Mouse (Mus musculus): ENCODE measurements around the gene Fgfr2.
"Not testable (repeated sequence)": the region's sequence is repeated elsewhere in the genome, so short reads cannot be mapped to it uniquely, and the experiment has no call there.

Fgfr2 gene

GRCm38 (mm10) chr7:130630956-130631355, 2492.2 kb downstream of the Fgfr2 start:
- no peak for DNase-seq (ENCODE audit: low read depth, low spot score)

GRCm38 (mm10) chr7:130629999-130630398, 2493.2 kb downstream of the Fgfr2 start:
- DNase-seq (ENCODE audit: low read depth, low spot score) = no peak

GRCm38 (mm10) chr7:130628601-130629000, 2494.5 kb downstream of the Fgfr2 start:
- no peak for DNase-seq (ENCODE audit: low read depth, low spot score)

GRCm38 (mm10) chr7:130625361-130625760, 2497.8 kb downstream of the Fgfr2 start:
- no peak for DNase-seq (ENCODE audit: low read depth, low spot score)

- DNase-seq (ENCODE audit: low read depth, low spot score) = no peak
Observed at GRCm38 (mm10) chr7:130624299-130624698, 2498.9 kb downstream of the Fgfr2 start.

GRCm38 (mm10) chr7:130622359-130622758, 2500.8 kb downstream of the Fgfr2 start:
- DNase-seq (ENCODE audit: low read depth, low spot score) = no peak

- no peak for DNase-seq (ENCODE audit: low read depth, low spot score)
Observed at GRCm38 (mm10) chr7:130621953-130622352, 2501.2 kb downstream of the Fgfr2 start.

GRCm38 (mm10) chr7:130621068-130621467, 2502.1 kb downstream of the Fgfr2 start:
- no peak for DNase-seq (ENCODE audit: low read depth, low spot score)

- DNase-seq (ENCODE audit: low read depth, low spot score) = no peak
Observed at GRCm38 (mm10) chr7:130617591-130617990, 2505.6 kb downstream of the Fgfr2 start.

- DNase-seq (ENCODE audit: low read depth, low spot score) = no peak
Observed at GRCm38 (mm10) chr7:130613973-130614372, 2509.2 kb downstream of the Fgfr2 start.

GRCm38 (mm10) chr7:130606958-130607357, 2516.2 kb downstream of the Fgfr2 start:
- no peak for DNase-seq (ENCODE audit: low read depth, low spot score)

- peak; percentile 91 for DNase-seq (ENCODE audit: low read depth, low spot score)
Observed at GRCm38 (mm10) chr7:130605111-130605510, 2518.0 kb downstream of the Fgfr2 start.

GRCm38 (mm10) chr7:130604390-130604789, 2518.8 kb downstream of the Fgfr2 start:
- DNase-seq (ENCODE audit: low read depth, low spot score) = no peak

GRCm38 (mm10) chr7:130603556-130603955, 2519.6 kb downstream of the Fgfr2 start:
- no peak for DNase-seq (ENCODE audit: low read depth, low spot score)

GRCm38 (mm10) chr7:130602804-130603203, 2520.3 kb downstream of the Fgfr2 start:
- no peak for DNase-seq (ENCODE audit: low read depth, low spot score)

GRCm38 (mm10) chr7:130600546-130600945, 2522.6 kb downstream of the Fgfr2 start:
- DNase-seq (ENCODE audit: low read depth, low spot score) = peak; percentile 96

- peak; percentile 55 for DNase-seq (ENCODE audit: low read depth, low spot score)
Observed at GRCm38 (mm10) chr7:130600074-130600473, 2523.1 kb downstream of the Fgfr2 start.

- DNase-seq (ENCODE audit: low read depth, low spot score) = no peak
Observed at GRCm38 (mm10) chr7:130597546-130597945, 2525.6 kb downstream of the Fgfr2 start.

GRCm38 (mm10) chr7:130596079-130596855, 2526.9 kb downstream of the Fgfr2 start:
- DNase-seq (ENCODE audit: low read depth, low spot score) = not testable (repeated sequence)

- not testable (repeated sequence) for DNase-seq (ENCODE audit: low read depth, low spot score)
Observed at GRCm38 (mm10) chr7:130593375-130594239, 2529.5 kb downstream of the Fgfr2 start.

- DNase-seq (ENCODE audit: low read depth, low spot score) = not testable (repeated sequence)
Observed at GRCm38 (mm10) chr7:130592975-130593374, 2530.2 kb downstream of the Fgfr2 start.

GRCm38 (mm10) chr7:130590845-130591437, 2532.2 kb downstream of the Fgfr2 start:
- DNase-seq (ENCODE audit: low read depth, low spot score) = no peak

Data from ES-CJ7 (cell line).